27 mouse cellular contexts compared by ENCODE assay signal in genomic region chr3:116311838-116312237, GRCm38 (mm10). TPM values are rescaled to one million over a fixed set of nuclear protein-coding genes. Genes with fewer than 3 reads are reported as not detected.
A peak's percentile ranks its signal among the peaks of the same experiment; 100 is the strongest.
DNase-seq lines count a peak whose midpoint lies in the region; ATAC-seq and TF ChIP-seq lines count a peak whose summit lies in the region.
"Had no signal": no experiment of that assay in that cellular context is flagged by ENCODE, and none has a peak within 500 bp of the region (broad histone marks: within the 10 kb centered on the region; RNA-seq: fewer than 3 reads in every experiment).

No protein-coding gene starts in this region.

- H3K4me1 ChIP-seq in forebrain, embryonic 13.5 days: 0 out of 2 replicates have a peak, but pooled peaks cover 4% of the 10 kb centered on the region
- H3K4me1 ChIP-seq in forebrain, embryonic 15.5 days: no peaks in the 10 kb centered on the region
- H3K4me1 ChIP-seq: embryonic facial prominence, embryonic 13.5 days; embryonic facial prominence, embryonic 15.5 days; forebrain, embryonic 10.5 days had no signal

- no peaks in the 10 kb centered on the region for H3K27me3 ChIP-seq in forebrain, embryonic 13.5 days
- H3K27me3 ChIP-seq in forebrain, embryonic 15.5 days: no peaks in the 10 kb centered on the region
- H3K27me3 ChIP-seq: CH12.LX; embryonic facial prominence, embryonic 13.5 days; embryonic facial prominence, embryonic 15.5 days; Patski had no signal

- H3K9me3 ChIP-seq in forebrain, embryonic 13.5 days (replicated peaks): no peaks in the 10 kb centered on the region
- no peaks in the 10 kb centered on the region for H3K9me3 ChIP-seq in forebrain, embryonic 15.5 days
- H3K9me3 ChIP-seq: embryonic facial prominence, embryonic 13.5 days; embryonic facial prominence, embryonic 15.5 days; forebrain, embryonic 10.5 days; G1E had no signal

- no peak overlapping the region for H3K4me2 ChIP-seq in forebrain, embryonic 13.5 days
- H3K4me2 ChIP-seq in forebrain, embryonic 15.5 days (replicated peaks): no peak overlapping the region
- H3K4me2 ChIP-seq: embryonic facial prominence, embryonic 13.5 days; embryonic facial prominence, embryonic 15.5 days had no signal

- H3K4me3 ChIP-seq in forebrain, embryonic 13.5 days: no peak overlapping the region
- H3K4me3 ChIP-seq in forebrain, embryonic 15.5 days: no peak overlapping the region
- H3K4me3 ChIP-seq: embryonic facial prominence, embryonic 13.5 days; embryonic facial prominence, embryonic 15.5 days; erythroblast, embryonic 14.5 days; forebrain, embryonic 10.5 days had no signal

- TF ChIP-seq CTCF in brain, embryonic 14.5 days (IDR thresholded peaks at IDR 0.05; ENCODE audit: borderline replicate concordance, extremely low read depth, insufficient read depth, insufficient read length): no peak

- peak; percentile 28 to 64 for DNase-seq in left cerebral cortex, postnatal 14 days (ENCODE audit: low spot score in 2 of 2)
- DNase-seq in left cerebral cortex, postnatal 36 days (ENCODE audit: low spot score in 2 of 2): no peak
- peak; percentile 53 for DNase-seq in brain, embryonic 14.5 days (ENCODE audit: low read depth)
- DNase-seq: adrenal gland, adult 8-10 months; adrenal gland, postnatal 14 days; adrenal gland, postnatal 36 days; B cell, adult 2 months; cerebellum, adult 11 months; cerebellum, adult 18-20 months; cerebellum, adult 8-10 months; cerebellum, adult 9-11 months; cerebellum, postnatal 14 days; cerebellum, postnatal 36 days; embryo, embryonic 11 days had no signal

- 55% methylated on average over 4 of the region's 4 CpGs for WGBS in forebrain, embryonic 13.5 days
- 35% methylated on average over 4 of the region's 4 CpGs for WGBS in forebrain, embryonic 15.5 days

- H3K9ac ChIP-seq in forebrain, embryonic 13.5 days: no peak overlapping the region
- no peak overlapping the region for H3K9ac ChIP-seq in forebrain, embryonic 15.5 days (replicated peaks)
- H3K9ac ChIP-seq: embryonic facial prominence, embryonic 13.5 days; embryonic facial prominence, embryonic 15.5 days had no signal

- ATAC-seq in forebrain, embryonic 13.5 days: 0 out of 2 replicates have a peak, but pooled peaks have one; percentile 21
- ATAC-seq in forebrain, embryonic 15.5 days (replicated peaks): no peak
- ATAC-seq: activated CD4-positive, CD25-positive, alpha-beta regulatory T cell, adult 4 months; CD4-positive, CD25-positive, alpha-beta regulatory T cell, adult 4 months; forebrain, embryonic 14.5 days; Patski had no signal

- TF ChIP-seq POLR2A in brain, embryonic 14.5 days (IDR thresholded peaks at IDR 0.05; ENCODE audit: borderline replicate concordance, extremely low read depth, insufficient read depth, insufficient read length, poor library complexity, severe bottlenecking): no peak

- peaks cover 23% of the 10 kb centered on the region for H3K36me3 ChIP-seq in forebrain, embryonic 13.5 days (ENCODE audit: poor library complexity, severe bottlenecking)
- H3K36me3 ChIP-seq in forebrain, embryonic 15.5 days: 0 out of 2 replicates have a peak, but pooled peaks cover 5% of the 10 kb centered on the region

- intact Hi-C loops in left cerebral cortex, postnatal 14 days (cut with DNase I): no loop called here
- intact Hi-C loops in left cerebral cortex, postnatal 36 days (cut with DNase I): no loop called here

- no peak overlapping the region for H3K27ac ChIP-seq in forebrain, embryonic 13.5 days
- H3K27ac ChIP-seq in forebrain, embryonic 15.5 days (replicated peaks): no peak overlapping the region
- H3K27ac ChIP-seq: embryonic facial prominence, embryonic 13.5 days; embryonic facial prominence, embryonic 15.5 days; forebrain, embryonic 10.5 days had no signal

RNA-seq across cellular contexts. Expression of gene Gpr88, which starts 58.5 kb away (rescaled TPM):
- polyA plus RNA-seq in forebrain, embryonic 13.5 days (2015; fragmentation: Nextera tagmentation; extraction: Ambion mirVana): 3.8 and 4.3 TPM in 2 replicates
- polyA plus RNA-seq in forebrain, embryonic 15.5 days (2015; fragmentation: Nextera tagmentation; extraction: Ambion mirVana): 15.4 and 18.6 TPM in 2 replicates
- 10 to 100 TPM; 84.5 to 96.3 TPM for total RNA-seq in left cerebral cortex, postnatal 14 days (2021)
- total RNA-seq in left cerebral cortex, postnatal 36 days (2021): 100 to 1,000 TPM in 1 of 2 experiments, 10 to 100 TPM in 1; 99.4 to 117 TPM
- polyA plus RNA-seq in brain, embryonic 14.5 days (2012; rRNA removed): 7.9 and 10.2 TPM in 2 replicates
- total RNA-seq: CH12.LX; common myeloid progenitor, adult 5-6 weeks had no signal
- polyA plus RNA-seq: activated CD4-positive, CD25-positive, alpha-beta regulatory T cell, adult 4 months; CD4-positive, CD25-positive, alpha-beta regulatory T cell, adult 4 months; erythroblast, embryonic 14.5 days; forebrain, embryonic 10.5 days; G1E had no signal

Comparison
In these comparisons a context has a peak if more than half of its experiments do, and no peak if none do; other contexts are left out.
1. DNase-seq: peak in left cerebral cortex, postnatal 14 days (2 of 2) and brain, embryonic 14.5 days (single experiment); none in left cerebral cortex, postnatal 36 days (0 of 2).